Mouse (Mus musculus): Measurements from ENCODE around the gene Fndc3b. TPM values are rescaled to one million over a fixed set of nuclear protein-coding genes. Genes with fewer than 3 reads are reported as not detected.

The Fndc3b gene
- total and polyA plus RNA-seq, 3 experiments: 0.03 to 0.05 (median 0.04) TPM

DNA sequence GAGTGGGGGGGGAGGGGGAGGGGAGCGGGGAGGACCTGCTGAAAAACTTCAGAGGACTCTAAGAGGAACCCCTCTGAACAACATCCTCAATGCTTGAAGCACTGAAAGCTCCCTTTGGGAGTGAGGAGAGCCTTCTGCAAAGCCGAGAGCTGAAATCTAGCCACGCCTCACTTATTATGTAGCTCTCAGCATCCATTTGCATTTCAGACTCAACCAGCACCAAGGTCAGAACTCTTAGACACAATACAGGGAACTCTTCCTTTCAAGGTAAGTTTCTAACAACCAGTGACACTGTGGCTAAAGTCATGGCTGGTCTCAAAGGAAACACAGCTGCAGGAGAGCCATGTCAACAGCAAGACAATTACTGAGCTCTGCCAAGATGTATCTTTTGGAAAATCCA is 169.9 kb downstream of the Fndc3b start:
- TF ChIP-seq TBP (conservative IDR thresholded peaks at IDR 0.05; ENCODE audit: low read depth, low read length) (no peak), RAD21 (IDR thresholded peaks at IDR 0.05; ENCODE audit: low read depth, low read length) (no peak), ETS1 (conservative IDR thresholded peaks at IDR 0.05; ENCODE audit: low read depth, low read length) (no peak)
- H3K36me3 ChIP-seq (replicated peaks in 1 of 2; ENCODE audit: control insufficient read depth in 1 of 2, insufficient read depth in 1 of 2, low read length in 1 of 2): no peaks in the 10 kb centered on the region
- H3K4me1 ChIP-seq (ENCODE audit: control insufficient read depth in 1 of 2, insufficient read depth in 2 of 2): no peaks in the 10 kb centered on the region; a peak in 1 of 4 replicates
- no peak overlapping the region for H3K4me2 ChIP-seq (ENCODE audit: insufficient read depth, low read depth, poor library complexity, severe bottlenecking)
- in situ Hi-C loops (cut with MboI; ENCODE audit: low pct_ligation_motif_present, low pct_unique_long_range_greater_than_20kb, low sequenced_read_pairs): no loop called here
- no peaks in the 10 kb centered on the region for H3K9me3 ChIP-seq (replicated peaks; ENCODE audit: low read length)
- no peak overlapping the region for H3K4me3 ChIP-seq (replicated peaks in 1 of 3; ENCODE audit: low read depth in 2 of 3, low read length in 2 of 3, poor library complexity in 1 of 3)
- dilution Hi-C loops (cut with MboI; ENCODE audit: extremely low pct_ligation_motif_present, extremely low pct_unique_long_range_greater_than_20kb, low sequenced_read_pairs): no loop called here
- H3K27me3 ChIP-seq (replicated peaks): no peaks in the 10 kb centered on the region
- no peak overlapping the region for H3K27ac ChIP-seq (ENCODE audit: insufficient read depth, low read depth)
- H3K79me2 ChIP-seq (replicated peaks; ENCODE audit: control insufficient read depth, extremely low read depth, insufficient read depth, poor library complexity, severe bottlenecking): no peaks in the 10 kb centered on the region
- H3K9ac ChIP-seq (ENCODE audit: insufficient read depth, low read depth): no peak overlapping the region
- no peak for DNase-seq (ENCODE audit: extremely low read depth)

DNA sequence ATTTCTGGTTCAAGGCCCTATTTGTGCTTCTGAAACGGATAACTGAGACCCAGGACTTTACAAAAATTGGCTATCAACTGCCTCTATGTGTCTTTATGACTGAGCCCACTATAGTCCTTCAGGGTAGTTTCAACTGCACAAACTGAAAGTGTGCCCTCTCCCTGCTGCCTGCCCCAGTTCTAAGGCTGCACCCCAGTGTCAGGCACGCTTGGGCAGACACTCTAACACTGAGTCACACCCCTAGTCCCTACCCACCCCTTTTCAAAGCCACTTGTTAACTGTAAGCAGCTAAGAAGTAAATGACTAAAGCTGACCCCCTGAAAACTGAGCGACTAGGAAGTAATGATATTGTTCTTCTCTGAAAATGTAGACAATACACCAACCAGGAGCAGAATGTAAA is 176.9 kb downstream of the Fndc3b start:
- no peaks in the 10 kb centered on the region for H3K27me3 ChIP-seq (replicated peaks)
- DNase-seq (ENCODE audit: extremely low read depth): no peak
- dilution Hi-C loops (cut with MboI; ENCODE audit: extremely low pct_ligation_motif_present, extremely low pct_unique_long_range_greater_than_20kb, low sequenced_read_pairs) (no loop called here), in situ Hi-C loops (cut with MboI; ENCODE audit: low pct_ligation_motif_present, low pct_unique_long_range_greater_than_20kb, low sequenced_read_pairs) (no loop called here)
- H3K4me2 ChIP-seq (ENCODE audit: insufficient read depth, low read depth, poor library complexity, severe bottlenecking): no peak overlapping the region
- no peak overlapping the region for H3K27ac ChIP-seq (ENCODE audit: insufficient read depth, low read depth)
- no peak for TF ChIP-seq USF1 (IDR thresholded peaks at IDR 0.05; ENCODE audit: low read depth, low read length)
- no peak for TF ChIP-seq POLR2A (IDR thresholded peaks at IDR 0.05; ENCODE audit: low read depth, low read length)
- no peak for TF ChIP-seq JUND (conservative IDR thresholded peaks at IDR 0.05; ENCODE audit: low read depth, low read length)
- TF ChIP-seq ETS1 (conservative IDR thresholded peaks at IDR 0.05; ENCODE audit: low read depth, low read length): no peak
- H3K36me3 ChIP-seq (replicated peaks in 1 of 2; ENCODE audit: control insufficient read depth in 1 of 2, insufficient read depth in 1 of 2, low read length in 1 of 2): no peaks in the 10 kb centered on the region
- H3K9me3 ChIP-seq (replicated peaks; ENCODE audit: low read length): no peaks in the 10 kb centered on the region
- no peak overlapping the region for H3K9ac ChIP-seq (ENCODE audit: insufficient read depth, low read depth)
- H3K79me2 ChIP-seq (replicated peaks; ENCODE audit: control insufficient read depth, extremely low read depth, insufficient read depth, poor library complexity, severe bottlenecking): no peaks in the 10 kb centered on the region
- H3K4me1 ChIP-seq (ENCODE audit: control insufficient read depth in 1 of 2, insufficient read depth in 2 of 2): no peaks in the 10 kb centered on the region; a peak in 1 of 4 replicates
- H3K4me3 ChIP-seq (replicated peaks in 1 of 3; ENCODE audit: low read depth in 2 of 3, low read length in 2 of 3, poor library complexity in 1 of 3): no peak overlapping the region

DNA sequence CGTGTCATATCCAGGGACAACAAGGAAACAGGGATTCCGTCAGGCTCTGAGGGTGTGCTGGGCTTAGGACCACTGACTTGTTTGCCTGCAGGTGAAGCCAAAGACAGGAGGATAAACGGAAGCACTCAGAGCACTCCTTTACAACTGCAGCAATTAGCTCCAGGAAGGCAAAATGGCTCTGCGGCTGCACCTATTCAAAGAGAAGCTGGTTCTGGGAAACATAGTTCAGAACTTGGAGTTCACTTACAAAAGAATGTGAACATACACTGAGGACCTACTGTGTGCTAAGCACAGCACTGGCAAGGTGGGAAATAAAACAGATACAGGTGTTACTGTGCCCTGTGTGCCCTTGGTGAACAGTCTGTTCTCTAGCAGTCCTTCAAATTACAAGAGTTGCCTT is 177.4 kb downstream of the Fndc3b start:
- DNase-seq (ENCODE audit: extremely low read depth): no peak
- Histone ChIP-seq H3K27ac (ENCODE audit: insufficient read depth, low read depth) (no peak overlapping the region), H3K4me3 (replicated peaks in 1 of 3; ENCODE audit: low read depth in 2 of 3, low read length in 2 of 3, poor library complexity in 1 of 3) (no peak overlapping the region), H3K4me1 (ENCODE audit: control insufficient read depth in 1 of 2, insufficient read depth in 2 of 2) (no peaks in the 10 kb centered on the region; a peak in 1 of 4 replicates), H3K4me2 (ENCODE audit: insufficient read depth, low read depth, poor library complexity, severe bottlenecking) (no peak overlapping the region), H3K27me3 (replicated peaks) (no peaks in the 10 kb centered on the region), H3K9ac (ENCODE audit: insufficient read depth, low read depth) (no peak overlapping the region), H3K9me3 (replicated peaks; ENCODE audit: low read length) (no peaks in the 10 kb centered on the region), H3K79me2 (replicated peaks; ENCODE audit: control insufficient read depth, extremely low read depth, insufficient read depth, poor library complexity, severe bottlenecking) (no peaks in the 10 kb centered on the region), H3K36me3 (replicated peaks in 1 of 2; ENCODE audit: control insufficient read depth in 1 of 2, insufficient read depth in 1 of 2, low read length in 1 of 2) (no peaks in the 10 kb centered on the region)
- dilution Hi-C loops (cut with MboI; ENCODE audit: extremely low pct_ligation_motif_present, extremely low pct_unique_long_range_greater_than_20kb, low sequenced_read_pairs) (no loop called here), in situ Hi-C loops (cut with MboI; ENCODE audit: low pct_ligation_motif_present, low pct_unique_long_range_greater_than_20kb, low sequenced_read_pairs) (no loop called here)
- TF ChIP-seq E2F4 (IDR thresholded peaks at IDR 0.05; ENCODE audit: insufficient replicate concordance, low read depth, low read length): no peak
- no peak for TF ChIP-seq KAT2A (IDR thresholded peaks at IDR 0.05; ENCODE audit: insufficient replicate concordance, low read length)
- TF ChIP-seq POLR2A (IDR thresholded peaks at IDR 0.05; ENCODE audit: low read depth, low read length): no peak
- TF ChIP-seq MAX (IDR thresholded peaks at IDR 0.05; ENCODE audit: low read length): no peak
- TF ChIP-seq MAZ (IDR thresholded peaks at IDR 0.05; ENCODE audit: low read depth, low read length): no peak
- no peak for TF ChIP-seq CTCF (conservative IDR thresholded peaks at IDR 0.05 in 1 of 2, IDR thresholded peaks at IDR 0.05 in 1 of 2; ENCODE audit: low read depth in 2 of 2, low read length in 2 of 2)
- TF ChIP-seq ELF1 (IDR thresholded peaks at IDR 0.05; ENCODE audit: low read depth, low read length): no peak
- no peak for TF ChIP-seq RCOR1 (conservative IDR thresholded peaks at IDR 0.05; ENCODE audit: low read depth, low read length)
- no peak for TF ChIP-seq MAFK (IDR thresholded peaks at IDR 0.05; ENCODE audit: insufficient replicate concordance, low read length)
- no peak for TF ChIP-seq SIN3A (IDR thresholded peaks at IDR 0.05; ENCODE audit: low read length)
- TF ChIP-seq ZMIZ1 (IDR thresholded peaks at IDR 0.05; ENCODE audit: low read depth, low read length): no peak
- no peak for TF ChIP-seq ZC3H11A (IDR thresholded peaks at IDR 0.05; ENCODE audit: low read depth, low read length)
- TF ChIP-seq HCFC1 (IDR thresholded peaks at IDR 0.05; ENCODE audit: low read depth, low read length): no peak
- TF ChIP-seq JUND (conservative IDR thresholded peaks at IDR 0.05; ENCODE audit: low read depth, low read length): no peak
- no peak for TF ChIP-seq MXI1 (IDR thresholded peaks at IDR 0.05; ENCODE audit: low read depth, low read length)
- no peak for TF ChIP-seq ETS1 (conservative IDR thresholded peaks at IDR 0.05; ENCODE audit: low read depth, low read length)
- TF ChIP-seq TBP (conservative IDR thresholded peaks at IDR 0.05; ENCODE audit: low read depth, low read length): no peak
- no peak for TF ChIP-seq CHD2 (IDR thresholded peaks at IDR 0.05; ENCODE audit: low read length)
